ENCODE assay signal across 8 mouse cellular contexts in the genomic region with DNA sequence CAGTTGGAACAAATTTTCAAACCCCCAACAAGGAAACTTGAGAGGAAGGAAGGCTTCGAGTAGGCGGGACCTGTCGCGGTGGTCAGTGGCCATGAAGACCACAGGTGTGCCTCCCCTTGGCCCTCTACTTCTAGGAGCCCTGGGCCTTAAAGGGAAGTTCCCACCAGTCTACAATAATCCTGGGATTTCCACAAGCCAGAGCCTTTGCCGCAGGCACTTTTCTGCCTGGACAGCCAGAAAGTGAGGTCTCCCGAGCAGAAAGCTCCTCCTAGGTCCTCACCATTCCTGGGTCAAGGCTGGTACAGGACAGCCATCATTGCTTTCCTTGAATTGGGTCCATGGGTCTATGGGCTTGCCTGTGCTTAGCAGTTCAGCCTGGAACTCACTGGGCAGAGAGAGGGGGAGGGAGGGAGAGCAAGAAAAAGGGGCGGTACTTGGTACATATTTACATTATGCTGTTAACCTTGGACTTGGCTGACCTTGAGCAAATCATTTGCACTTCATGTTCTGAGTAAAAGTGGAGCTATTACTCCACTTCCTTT. TPM values are rescaled to one million over a fixed set of nuclear protein-coding genes. Genes with fewer than 3 reads are reported as not detected.
DNase-seq lines count a peak whose midpoint lies in the region; ATAC-seq and TF ChIP-seq lines count a peak whose summit lies in the region.

No protein-coding gene starts in this region.

- H3K27ac ChIP-seq in liver, adult 2 months (replicated peaks; ENCODE audit: insufficient read depth, low read depth, low read length) = peak overlapping the region; percentile 100
- H3K27ac ChIP-seq in embryonic fibroblast, embryonic 13.5 days (ENCODE audit: insufficient read depth, low read length) = peak overlapping the region; percentile 94
- peak overlapping the region; percentile 99 for H3K27ac ChIP-seq in lung, postnatal 0 days (ENCODE audit: low read length)

- H3K9me3 ChIP-seq in lung, postnatal 0 days (ENCODE audit: low read length) = no peaks in the 10 kb centered on the region

- H3K79me2 ChIP-seq in liver, adult 2 months (ENCODE audit: control insufficient read depth, insufficient read depth, low read length) = no peaks in the 10 kb centered on the region

- H3K4me2 ChIP-seq in lung, postnatal 0 days (replicated peaks; ENCODE audit: low read depth, low read length) = peak overlapping the region; percentile 60

- H3K36me3 ChIP-seq in liver, adult 2 months (ENCODE audit: control insufficient read depth, insufficient read depth, low read length) = no peaks in the 10 kb centered on the region
- no peaks in the 10 kb centered on the region for H3K36me3 ChIP-seq in lung, postnatal 0 days (ENCODE audit: insufficient read depth, low read length)

- ATAC-seq in lung, postnatal 0 days = peak; percentile 14

- no peaks in the 10 kb centered on the region for H3K27me3 ChIP-seq in liver, adult 2 months (ENCODE audit: control insufficient read depth, insufficient read depth, low read length)
- H3K27me3 ChIP-seq in lung, postnatal 0 days (replicated peaks; ENCODE audit: insufficient read depth, low read length) = no peaks in the 10 kb centered on the region

- no peak for TF ChIP-seq CTCF in liver, adult 2 months (IDR thresholded peaks at IDR 0.05; ENCODE audit: low read depth, low read length)
- no peak for TF ChIP-seq CTCF in embryonic fibroblast, embryonic 13.5 days (IDR thresholded peaks at IDR 0.05; ENCODE audit: borderline replicate concordance, insufficient read depth, low read length)
- TF ChIP-seq CTCF in lung, postnatal 0 days (IDR thresholded peaks at IDR 0.05) = no peak

- peak; percentile 96 for DNase-seq in liver, adult 2 months (ENCODE audit: extremely low read depth, low read depth, low spot score)
- no peak for DNase-seq in liver
- DNase-seq in kidney, adult 8-10 months = peak; percentile 51 to 84
- peak; percentile 96 for DNase-seq in lung, postnatal 0 days (ENCODE audit: low spot score)
- peak; percentile 27 to 40 for DNase-seq in thymus, postnatal 36 days
- no peak for DNase-seq in layer of hippocampus, adult 8-10 months (ENCODE audit: low spot score in 2 of 2)
- DNase-seq in urinary bladder, adult 2 months (ENCODE audit: low spot score) = no peak

- no peak for TF ChIP-seq POLR2A in liver, adult 2 months (IDR thresholded peaks at IDR 0.05; ENCODE audit: extremely low read depth, insufficient read depth, low read length)
- peak; percentile 34; the same call in 1 of the 2 replicates for TF ChIP-seq POLR2A in embryonic fibroblast, embryonic 13.5 days (IDR thresholded peaks at IDR 0.05; ENCODE audit: low read depth, low read length)

- TF ChIP-seq EP300 in lung, postnatal 0 days (IDR thresholded peaks at IDR 0.05) = peak; percentile 84

- peaks cover 29% of the 10 kb centered on the region for H3K4me1 ChIP-seq in liver, adult 2 months (ENCODE audit: control insufficient read depth, insufficient read depth, low read length)
- H3K4me1 ChIP-seq in embryonic fibroblast, embryonic 13.5 days (ENCODE audit: control insufficient read depth, insufficient read depth, low read length) = peaks cover 5% of the 10 kb centered on the region
- peaks cover 46% of the 10 kb centered on the region for H3K4me1 ChIP-seq in lung, postnatal 0 days (ENCODE audit: insufficient read depth, low read depth, low read length)

- under 1% methylated on average over 7 of the region's 7 CpGs for WGBS in liver, adult 2 months
- 3% methylated on average over 7 of the region's 7 CpGs for WGBS in lung, postnatal 0 days

- peak overlapping the region; percentile 80 for H3K9ac ChIP-seq in liver, adult 2 months (ENCODE audit: low read depth, low read length)
- peak overlapping the region; percentile 39 for H3K9ac ChIP-seq in lung, postnatal 0 days (replicated peaks; ENCODE audit: low read depth)

- peak overlapping the region; percentile 38 for H3K4me3 ChIP-seq in liver, adult 2 months (ENCODE audit: insufficient read depth, low read depth, low read length)
- peak overlapping the region; percentile 2; the same call in 1 of the 2 replicates for H3K4me3 ChIP-seq in embryonic fibroblast, embryonic 13.5 days (ENCODE audit: insufficient read depth, low read length)
- H3K4me3 ChIP-seq in lung, postnatal 0 days (ENCODE audit: low read depth, low read length) = peak overlapping the region; percentile 21; the same call in 1 of the 2 replicates

RNA-seq across cellular contexts. Expression of a gene that starts 4.6 kb away (rescaled TPM):
- total RNA-seq in liver, adult 2 months (2014; rRNA removed) = 6.8 and 9.3 TPM in 2 replicates
- polyA plus RNA-seq in liver, adult 2 months (2012; rRNA removed) = 10.5 and 10.8 TPM in 2 replicates
- polyA plus RNA-seq in embryonic fibroblast, embryonic 13.5 days (2011; ENCODE audit: insufficient read length, low read depth, missing spikeins) = 36.4 and 39.1 TPM in 2 replicates
- polyA plus RNA-seq in lung, postnatal 0 days (2015; fragmentation: Nextera tagmentation; extraction: Ambion mirVana) = 39.5 and 49.1 TPM in 2 replicates
- total RNA-seq in layer of hippocampus, adult 8-10 months (2022) = 10 to 100 TPM; 61.7 to 72.0 (median 66.8) TPM
- 29.6 and 38.2 TPM in 2 replicates for polyA plus RNA-seq in urinary bladder, adult 2 months (2012; rRNA removed)

RNA-seq across cellular contexts. Expression of a gene that starts 57.7 kb away (rescaled TPM):
- 15.7 and 26.4 TPM in 2 replicates for total RNA-seq in liver, adult 2 months (2014; rRNA removed)
- 28.4 and 36.0 TPM in 2 replicates for polyA plus RNA-seq in liver, adult 2 months (2012; rRNA removed)
- 25.1 and 30.6 TPM in 2 replicates for polyA plus RNA-seq in embryonic fibroblast, embryonic 13.5 days (2011; ENCODE audit: insufficient read length, low read depth, missing spikeins)
- 12.5 and 14.8 TPM in 2 replicates for polyA plus RNA-seq in lung, postnatal 0 days (2015; fragmentation: Nextera tagmentation; extraction: Ambion mirVana)
- 10 to 100 TPM; 70.7 to 89.0 (median 86.1) TPM for total RNA-seq in layer of hippocampus, adult 8-10 months (2022)
- polyA plus RNA-seq in urinary bladder, adult 2 months (2012; rRNA removed) = 46.4 and 52.3 TPM in 2 replicates

Comparison
In these comparisons a context has a peak if more than half of its experiments do, and no peak if none do; other contexts are left out.
1. DNase-seq: peak in liver, adult 2 months (single experiment), kidney, adult 8-10 months (2 of 2), lung, postnatal 0 days (single experiment) and thymus, postnatal 36 days (2 of 2); none in liver (single experiment), layer of hippocampus, adult 8-10 months (0 of 2) and urinary bladder, adult 2 months (single experiment).
2. Peak in every context shown above with its lines, with median percentiles within 50 percentile points of each other: H3K27ac ChIP-seq and H3K4me3 ChIP-seq.